ENCODE assay signal across 28 mouse cellular contexts in genomic region chr9:37173376-37173775, GRCm38 (mm10). TPM values are rescaled to one million over a fixed set of nuclear protein-coding genes. Genes with fewer than 3 reads are reported as not detected.
A peak's percentile ranks its signal among the peaks of the same experiment; 100 is the strongest.
DNase-seq lines count a peak whose midpoint lies in the region; ATAC-seq and TF ChIP-seq lines count a peak whose summit lies in the region.
"Had no signal": no experiment of that assay in that cellular context is flagged by ENCODE, and none has a peak within 500 bp of the region (broad histone marks: within the 10 kb centered on the region; RNA-seq: fewer than 3 reads in every experiment).

No protein-coding gene starts in this region.

- TF ChIP-seq POLR2A in kidney, adult 2 months (IDR thresholded peaks at IDR 0.05; ENCODE audit: low read depth, low read length) = no peak

- H3K27me3 ChIP-seq in embryonic facial prominence, embryonic 11.5 days (ENCODE audit: control insufficient read depth, insufficient read depth, low read length) = no peaks in the 10 kb centered on the region
- H3K27me3 ChIP-seq in embryonic facial prominence, embryonic 10.5 days (replicated peaks; ENCODE audit: low read depth, poor library complexity, severe bottlenecking) = peaks cover 39% of the 10 kb centered on the region
- peaks cover 38% of the 10 kb centered on the region; the same call in 1 of the 2 replicates for H3K27me3 ChIP-seq in limb, embryonic 12.5 days
- H3K27me3 ChIP-seq in kidney, adult 2 months (replicated peaks; ENCODE audit: control insufficient read depth, insufficient read depth, low read length) = no peaks in the 10 kb centered on the region
- H3K27me3 ChIP-seq: hindbrain, embryonic 13.5 days; intestine, embryonic 15.5 days; midbrain, embryonic 15.5 days had no signal

- no peaks in the 10 kb centered on the region for H3K9me3 ChIP-seq in embryonic facial prominence, embryonic 11.5 days (replicated peaks; ENCODE audit: control insufficient read depth, low read length)
- H3K9me3 ChIP-seq in embryonic facial prominence, embryonic 10.5 days = no peaks in the 10 kb centered on the region
- no peaks in the 10 kb centered on the region for H3K9me3 ChIP-seq in limb, embryonic 12.5 days
- H3K9me3 ChIP-seq: forebrain, embryonic 10.5 days; G1E; heart, embryonic 13.5 days; hindbrain, embryonic 13.5 days; intestine, embryonic 15.5 days; lung, embryonic 15.5 days; midbrain, embryonic 15.5 days; neural tube, embryonic 12.5 days had no signal

- no peak overlapping the region; the same call in 1 of the 2 replicates for H3K27ac ChIP-seq in embryonic facial prominence, embryonic 11.5 days (replicated peaks; ENCODE audit: low read depth, low read length)
- no peak overlapping the region for H3K27ac ChIP-seq in embryonic facial prominence, embryonic 10.5 days (replicated peaks)
- peak overlapping the region; percentile 69; the same call in 1 of the 2 replicates for H3K27ac ChIP-seq in limb, embryonic 12.5 days
- H3K27ac ChIP-seq in kidney, adult 2 months (ENCODE audit: insufficient read depth, low read depth, low read length) = no peak overlapping the region
- H3K27ac ChIP-seq: forebrain, embryonic 10.5 days; heart, adult 2 months; heart, embryonic 13.5 days; hindbrain, embryonic 13.5 days; intestine, embryonic 15.5 days; liver, embryonic 14.5 days; lung, embryonic 15.5 days; midbrain, embryonic 15.5 days; neural tube, embryonic 12.5 days had no signal

- no peak overlapping the region for H3K4me2 ChIP-seq in embryonic facial prominence, embryonic 11.5 days (ENCODE audit: low read depth, low read length)
- peak overlapping the region; percentile 23 for H3K4me2 ChIP-seq in limb, embryonic 12.5 days
- H3K4me2 ChIP-seq: heart, embryonic 13.5 days; hindbrain, embryonic 13.5 days; intestine, embryonic 15.5 days; lung, embryonic 15.5 days; midbrain, embryonic 15.5 days; neural tube, embryonic 12.5 days had no signal

- H3K9ac ChIP-seq in embryonic facial prominence, embryonic 11.5 days (replicated peaks; ENCODE audit: low read length) = no peak overlapping the region
- H3K9ac ChIP-seq in limb, embryonic 12.5 days (replicated peaks) = no peak overlapping the region
- H3K9ac ChIP-seq: heart, embryonic 13.5 days; hindbrain, embryonic 13.5 days; intestine, embryonic 15.5 days; liver, embryonic 14.5 days; lung, embryonic 15.5 days; midbrain, embryonic 15.5 days; neural tube, embryonic 12.5 days had no signal

- no peak for ATAC-seq in embryonic facial prominence, embryonic 11.5 days (replicated peaks; ENCODE audit: insufficient number of reproducible peaks, low FRiP score, low TSS enrichment, low read depth)
- no peak for ATAC-seq in limb, embryonic 12.5 days (ENCODE audit: insufficient number of reproducible peaks, insufficient read depth, low FRiP score, low TSS enrichment, low read depth)
- ATAC-seq: forebrain, embryonic 16.5 days; intestine, embryonic 15.5 days; midbrain, embryonic 15.5 days had no signal

- no peak overlapping the region for H3K4me3 ChIP-seq in embryonic facial prominence, embryonic 11.5 days (ENCODE audit: low read depth, low read length)
- H3K4me3 ChIP-seq in embryonic facial prominence, embryonic 10.5 days = no peak overlapping the region
- no peak overlapping the region for H3K4me3 ChIP-seq in limb, embryonic 12.5 days (replicated peaks)
- H3K4me3 ChIP-seq in kidney, adult 2 months (ENCODE audit: insufficient read depth, low read depth, low read length) = no peak overlapping the region
- H3K4me3 ChIP-seq: forebrain, embryonic 10.5 days; heart, adult 2 months; heart, embryonic 13.5 days; hindbrain, embryonic 13.5 days; intestine, embryonic 15.5 days; lung, embryonic 15.5 days; midbrain, embryonic 15.5 days; neural tube, embryonic 12.5 days had no signal

- no peak for TF ChIP-seq CTCF in kidney, adult 2 months (conservative IDR thresholded peaks at IDR 0.05; ENCODE audit: insufficient read depth, insufficient read length, low read depth, low read length)

- H3K36me3 ChIP-seq in embryonic facial prominence, embryonic 11.5 days (replicated peaks; ENCODE audit: control insufficient read depth, insufficient read depth, low read depth, low read length) = no peaks in the 10 kb centered on the region
- no peaks in the 10 kb centered on the region for H3K36me3 ChIP-seq in embryonic facial prominence, embryonic 10.5 days (replicated peaks)
- H3K36me3 ChIP-seq in limb, embryonic 12.5 days = no peaks in the 10 kb centered on the region
- H3K36me3 ChIP-seq in kidney, adult 2 months (ENCODE audit: control insufficient read depth, insufficient read depth, low read length) = no peaks in the 10 kb centered on the region
- H3K36me3 ChIP-seq: forebrain, embryonic 10.5 days; G1E; heart, embryonic 13.5 days; hindbrain, embryonic 13.5 days; intestine, embryonic 15.5 days; lung, embryonic 15.5 days; midbrain, embryonic 15.5 days; neural tube, embryonic 12.5 days had no signal

- WGBS in embryonic facial prominence, embryonic 11.5 days = 35% methylated on average over 5 of the region's 5 CpGs
- 58% methylated on average over 5 of the region's 5 CpGs for WGBS in embryonic facial prominence, embryonic 10.5 days
- WGBS in limb, embryonic 12.5 days = 26% methylated on average over 5 of the region's 5 CpGs
- 57% methylated on average over 5 of the region's 5 CpGs for WGBS in kidney, adult 2 months

- peaks cover 4% of the 10 kb centered on the region; the same call in 1 of the 2 replicates for H3K4me1 ChIP-seq in embryonic facial prominence, embryonic 11.5 days (ENCODE audit: control insufficient read depth, insufficient read depth, low read length)
- H3K4me1 ChIP-seq in embryonic facial prominence, embryonic 10.5 days = peaks cover 33% of the 10 kb centered on the region
- peaks cover 62% of the 10 kb centered on the region for H3K4me1 ChIP-seq in limb, embryonic 12.5 days (replicated peaks)
- H3K4me1 ChIP-seq in kidney, adult 2 months (ENCODE audit: control insufficient read depth, insufficient read depth, low read length) = no peaks in the 10 kb centered on the region
- H3K4me1 ChIP-seq: intestine, embryonic 15.5 days; lung, embryonic 15.5 days had no signal

- peak; percentile 56 for DNase-seq in embryonic facial prominence, embryonic 11.5 days (ENCODE audit: low spot score)
- DNase-seq in embryonic facial prominence, embryonic 10.5 days (ENCODE audit: low spot score) = no peak
- DNase-seq in urinary bladder, postnatal 14 days (ENCODE audit: low spot score) = peak; percentile 18
- DNase-seq in urinary bladder, postnatal 10 days (ENCODE audit: low spot score) = no peak
- no peak for DNase-seq in kidney, adult 2 months
- DNase-seq in spleen, postnatal 4 days (ENCODE audit: low spot score in 2 of 2) = no peak
- DNase-seq: adrenal gland, adult 8-10 months; B cell, adult 2 months; cerebellum, adult 9-11 months; gastrocnemius, postnatal 36 days; heart, adult 2 months; heart, postnatal 14 days; left cerebral cortex, postnatal 4 days; lung, postnatal 4 days; retina, postnatal 1 day; right cerebral cortex, postnatal 25 days; spleen, adult 18-20 months had no signal

RNA-seq across cellular contexts. Expression of gene Pknox2, which starts 26.2 kb away (rescaled TPM):
- polyA plus RNA-seq in embryonic facial prominence, embryonic 11.5 days (2014; fragmentation: Nextera tagmentation; extraction: Ambion mirVana) = 13.2 and 14.9 TPM in 2 replicates
- polyA plus RNA-seq in embryonic facial prominence, embryonic 10.5 days (2016; fragmentation: Nextera tagmentation; extraction: Ambion mirVana) = 32.7 and 33.0 TPM in 2 replicates
- 15.5 and 18.6 TPM in 2 replicates for polyA plus RNA-seq in limb, embryonic 12.5 days (2016; fragmentation: Nextera tagmentation; extraction: Ambion mirVana)
- polyA plus RNA-seq in kidney, adult 2 months (2012; rRNA removed) = 7.1 and 8.2 TPM in 2 replicates
- polyA plus RNA-seq: G1E had no signal

RNA-seq across cellular contexts. Expression of gene Tmem218, which starts 34.6 kb away (rescaled TPM):
- polyA plus RNA-seq in embryonic facial prominence, embryonic 11.5 days (2014; fragmentation: Nextera tagmentation; extraction: Ambion mirVana) = 14.1 and 15.7 TPM in 2 replicates
- 10.2 and 10.8 TPM in 2 replicates for polyA plus RNA-seq in embryonic facial prominence, embryonic 10.5 days (2016; fragmentation: Nextera tagmentation; extraction: Ambion mirVana)
- polyA plus RNA-seq in limb, embryonic 12.5 days (2016; fragmentation: Nextera tagmentation; extraction: Ambion mirVana) = 12.5 and 12.6 TPM in 2 replicates
- 3.4 and 4.2 TPM in 2 replicates for polyA plus RNA-seq in kidney, adult 2 months (2012; rRNA removed)

Comparison
In these comparisons a context has a peak if more than half of its experiments do, and no peak if none do; other contexts are left out.
1. DNase-seq: peak in embryonic facial prominence, embryonic 11.5 days (single experiment) and urinary bladder, postnatal 14 days (single experiment); none in embryonic facial prominence, embryonic 10.5 days (single experiment), urinary bladder, postnatal 10 days (single experiment), kidney, adult 2 months (single experiment) and spleen, postnatal 4 days (0 of 2).